Mouse (Mus musculus) stomach, embryonic 14.5 days (tissue): ENCODE data around the gene Mycbp. TPM values are rescaled to one million over a fixed set of nuclear protein-coding genes. Genes with fewer than 3 reads are reported as not detected.

Source experiments
- polyA plus RNA-seq: library from polyadenylated mRNA; unstranded; fragments of >200 nt; fragmentation: Nextera tagmentation; extraction: Ambion mirVana; gene quantifications from 2 replicates; pipeline ENCODE4 v1.2.1, GENCODE M21; 2014

Mycbp gene
- polyA plus RNA-seq, 1 experiment from 2014 or later, result 81.9 TPM

Other genes with a start within 250 kb of the Mycbp start
- 86.9 and 88.2 TPM in 2 replicates for gene Macf1, start 220.5 kb upstream of the Mycbp start, polyA plus RNA-seq
- 297 and 346 TPM in 2 replicates for gene Ndufs5, start 186.6 kb upstream of the Mycbp start, polyA plus RNA-seq
- gene Akirin1, start 154.5 kb upstream of the Mycbp start, polyA plus RNA-seq, result 47.2 and 51.0 TPM in 2 replicates
- 4.7 and 5.8 TPM in 2 replicates for gene Rhbdl2, start 117.0 kb upstream of the Mycbp start, polyA plus RNA-seq
- gene 4933427I04Rik, start 45.2 kb upstream of the Mycbp start, polyA plus RNA-seq, result 0.14 TPM in 1 of 2 replicates, not detected in the other
- 54.1 and 54.8 TPM in 2 replicates for gene Rragc, start 12.6 kb downstream of the Mycbp start, polyA plus RNA-seq
- not detected in 2 replicates for gene 4930535I16Rik, start 13.2 kb downstream of the Mycbp start, polyA plus RNA-seq